Mouse (Mus musculus): Measurements from ENCODE around the gene 4930564D02Rik. TPM values are rescaled to one million over a fixed set of nuclear protein-coding genes. Genes with fewer than 3 reads are reported as not detected.

The 4930564D02Rik gene
- not detected in 2 replicates for polyA plus RNA-seq (2015; fragmentation: Nextera tagmentation; extraction: Ambion mirVana)

- 73% methylated on average over 10 of the region's 10 CpGs for WGBS
- Histone ChIP-seq H3K4me2 (ENCODE audit: low read depth, low read length) (no peak within 1 kb of the TSS), H3K9me3 (ENCODE audit: control insufficient read depth, low read length) (no peaks in the 10 kb centered on the region), H3K27me3 (replicated peaks; ENCODE audit: control insufficient read depth, insufficient read depth, low read length) (no peaks in the 10 kb centered on the region), H3K4me3 (ENCODE audit: low read length) (no peak within 1 kb of the TSS), H3K27ac (ENCODE audit: low read length) (no peak within 1 kb of the TSS), H3K9ac (ENCODE audit: low read depth, low read length) (no peak within 1 kb of the TSS), H3K36me3 (ENCODE audit: control insufficient read depth, insufficient read depth, low read length) (no peaks in the 10 kb centered on the region), H3K4me1 (ENCODE audit: control insufficient read depth, insufficient read depth, low read length) (no peaks in the 10 kb centered on the region)
- ATAC-seq = no peak
Measured at GRCm38 (mm10) chr3:105066544-105066943, at the start of gene 4930564D02Rik. Gene 4930564D02Rik, plus strand, starts transcription at chr3:105066844.

GRCm38 (mm10) chr3:105017314-105017713, 49.3 kb upstream of the 4930564D02Rik start:
- H3K27me3 ChIP-seq (replicated peaks; ENCODE audit: control insufficient read depth, insufficient read depth, low read length) = no peaks in the 10 kb centered on the region
- no peaks in the 10 kb centered on the region for H3K36me3 ChIP-seq (ENCODE audit: control insufficient read depth, insufficient read depth, low read length)
- no peak for ATAC-seq
- no peak overlapping the region for H3K27ac ChIP-seq (ENCODE audit: low read length)
- H3K4me3 ChIP-seq (ENCODE audit: low read length) = no peak overlapping the region
- H3K4me1 ChIP-seq (ENCODE audit: control insufficient read depth, insufficient read depth, low read length) = peaks cover 7% of the 10 kb centered on the region
- WGBS = 77% methylated on average over 8 of the region's 8 CpGs
- no peak overlapping the region for H3K9ac ChIP-seq (ENCODE audit: low read depth, low read length)
- no peaks in the 10 kb centered on the region for H3K9me3 ChIP-seq (ENCODE audit: control insufficient read depth, low read length)
- H3K4me2 ChIP-seq (ENCODE audit: low read depth, low read length) = no peak overlapping the region

GRCm38 (mm10) chr3:105018085-105018782, 48.4 kb upstream of the 4930564D02Rik start:
- ATAC-seq = peak; percentile 15; the same call in 1 of the 2 replicates
- peaks cover 7% of the 10 kb centered on the region for H3K4me1 ChIP-seq (ENCODE audit: control insufficient read depth, insufficient read depth, low read length)
- H3K9ac ChIP-seq (ENCODE audit: low read depth, low read length) = no peak overlapping the region
- no peak overlapping the region for H3K4me2 ChIP-seq (ENCODE audit: low read depth, low read length)
- peak overlapping the region; percentile 53 for H3K27ac ChIP-seq (ENCODE audit: low read length)
- no peaks in the 10 kb centered on the region for H3K27me3 ChIP-seq (replicated peaks; ENCODE audit: control insufficient read depth, insufficient read depth, low read length)
- H3K4me3 ChIP-seq (ENCODE audit: low read length) = no peak overlapping the region
- no peaks in the 10 kb centered on the region for H3K36me3 ChIP-seq (ENCODE audit: control insufficient read depth, insufficient read depth, low read length)
- no peaks in the 10 kb centered on the region for H3K9me3 ChIP-seq (ENCODE audit: control insufficient read depth, low read length)
- WGBS = 75% methylated on average over 10 of the region's 10 CpGs

DNA sequence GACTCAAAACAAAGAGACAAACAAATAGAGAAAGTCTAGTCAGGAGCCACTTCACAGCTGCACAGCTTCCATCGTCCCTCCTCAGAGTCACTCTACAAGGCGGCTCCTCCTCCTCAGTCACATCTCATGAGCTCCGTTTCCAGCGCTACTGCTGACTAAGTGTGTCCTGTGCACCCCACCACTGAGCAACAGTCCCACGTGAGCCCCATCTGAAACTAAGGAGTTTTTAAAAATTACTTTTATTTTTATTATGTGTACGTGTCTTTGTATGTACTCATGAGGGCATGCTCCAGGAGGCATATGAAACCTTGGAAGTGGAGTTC, 47.9 kb upstream of the 4930564D02Rik start:
- H3K9ac ChIP-seq (ENCODE audit: low read depth, low read length) = no peak overlapping the region
- H3K9me3 ChIP-seq (ENCODE audit: control insufficient read depth, low read length) = no peaks in the 10 kb centered on the region
- no peaks in the 10 kb centered on the region for H3K27me3 ChIP-seq (replicated peaks; ENCODE audit: control insufficient read depth, insufficient read depth, low read length)
- peaks cover 7% of the 10 kb centered on the region for H3K4me1 ChIP-seq (ENCODE audit: control insufficient read depth, insufficient read depth, low read length)
- WGBS = 87% methylated on average over 6 of the region's 6 CpGs
- no peaks in the 10 kb centered on the region for H3K36me3 ChIP-seq (ENCODE audit: control insufficient read depth, insufficient read depth, low read length)
- peak overlapping the region; percentile 53 for H3K27ac ChIP-seq (ENCODE audit: low read length)
- no peak overlapping the region for H3K4me3 ChIP-seq (ENCODE audit: low read length)
- H3K4me2 ChIP-seq (ENCODE audit: low read depth, low read length) = no peak overlapping the region
- no peak for ATAC-seq

DNA sequence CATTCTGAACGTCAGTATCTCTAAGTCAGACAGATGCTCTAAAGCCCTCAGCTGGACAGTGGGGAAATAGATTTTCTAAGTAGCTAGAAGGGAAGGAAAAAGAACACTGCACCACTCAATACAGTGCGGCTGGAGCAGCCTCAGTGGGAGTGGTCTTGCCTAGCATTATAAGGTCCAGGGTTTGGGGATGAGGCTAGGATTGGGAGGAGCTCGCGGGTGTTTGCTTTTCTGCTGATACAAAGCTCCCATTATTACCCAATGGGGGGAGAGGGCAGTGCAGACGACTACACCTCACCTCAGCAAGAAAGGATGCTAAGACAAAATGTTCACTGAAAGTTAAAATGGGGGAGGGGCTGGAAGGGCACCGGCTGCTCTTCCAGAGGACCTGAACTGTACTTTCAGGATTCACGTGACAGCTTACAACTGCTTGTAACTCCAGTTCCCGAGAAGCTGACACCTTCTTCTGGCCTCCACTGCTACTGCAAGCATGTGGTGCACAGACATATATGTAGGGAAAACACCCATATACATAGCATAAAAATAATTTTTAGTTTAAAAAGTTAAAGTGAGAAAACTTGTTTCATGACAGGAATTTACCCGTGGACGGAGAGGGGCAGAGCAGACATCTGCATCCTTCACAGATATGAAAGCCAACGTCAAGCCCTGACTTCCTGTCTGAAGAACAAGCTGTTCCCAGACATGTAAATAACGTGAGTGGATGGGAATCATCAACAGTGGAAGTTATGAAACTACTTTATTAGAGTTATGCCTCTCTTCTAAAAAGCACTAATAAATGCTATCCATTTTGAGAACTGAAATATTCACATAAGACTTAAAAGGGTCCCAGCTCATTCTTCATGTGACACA, 46.6 kb upstream of the 4930564D02Rik start:
- H3K9ac ChIP-seq (ENCODE audit: low read depth, low read length) = no peak overlapping the region
- no peaks in the 10 kb centered on the region for H3K27me3 ChIP-seq (replicated peaks; ENCODE audit: control insufficient read depth, insufficient read depth, low read length)
- 28% methylated on average over 12 of the region's 12 CpGs for WGBS
- H3K4me3 ChIP-seq (ENCODE audit: low read length) = no peak overlapping the region
- peak; percentile 49 for ATAC-seq
- H3K27ac ChIP-seq (ENCODE audit: low read length) = peak overlapping the region; percentile 63
- 0 out of 2 replicates have a peak overlapping the region, but pooled peaks have one; percentile 24 for H3K4me2 ChIP-seq (ENCODE audit: low read depth, low read length)
- H3K9me3 ChIP-seq (ENCODE audit: control insufficient read depth, low read length) = no peaks in the 10 kb centered on the region
- no peaks in the 10 kb centered on the region for H3K36me3 ChIP-seq (ENCODE audit: control insufficient read depth, insufficient read depth, low read length)
- peaks cover 7% of the 10 kb centered on the region for H3K4me1 ChIP-seq (ENCODE audit: control insufficient read depth, insufficient read depth, low read length)

GRCm38 (mm10) chr3:105023371-105024005, 43.2 kb upstream of the 4930564D02Rik start:
- no peak overlapping the region for H3K9ac ChIP-seq (ENCODE audit: low read depth, low read length)
- H3K4me3 ChIP-seq (ENCODE audit: low read length) = no peak overlapping the region
- no peaks in the 10 kb centered on the region; the same call in 1 of the 2 replicates for H3K36me3 ChIP-seq (ENCODE audit: control insufficient read depth, insufficient read depth, low read length)
- no peak overlapping the region for H3K4me2 ChIP-seq (ENCODE audit: low read depth, low read length)
- ATAC-seq = no peak
- 76% methylated on average over 10 of the region's 10 CpGs for WGBS
- H3K27me3 ChIP-seq (replicated peaks; ENCODE audit: control insufficient read depth, insufficient read depth, low read length) = no peaks in the 10 kb centered on the region
- peaks cover 7% of the 10 kb centered on the region for H3K4me1 ChIP-seq (ENCODE audit: control insufficient read depth, insufficient read depth, low read length)
- no peaks in the 10 kb centered on the region for H3K9me3 ChIP-seq (ENCODE audit: control insufficient read depth, low read length)
- H3K27ac ChIP-seq (ENCODE audit: low read length) = peak overlapping the region; percentile 63; the same call in 1 of the 2 replicates

- peak overlapping the region; percentile 29; the same call in 1 of the 2 replicates for H3K27ac ChIP-seq (ENCODE audit: low read length)
- peaks cover 14% of the 10 kb centered on the region for H3K36me3 ChIP-seq (ENCODE audit: control insufficient read depth, insufficient read depth, low read length)
- peaks cover 13% of the 10 kb centered on the region for H3K4me1 ChIP-seq (ENCODE audit: control insufficient read depth, insufficient read depth, low read length)
- 80% methylated on average over 10 of the region's 10 CpGs for WGBS
- H3K9me3 ChIP-seq (ENCODE audit: control insufficient read depth, low read length) = no peaks in the 10 kb centered on the region
- no peak overlapping the region for H3K9ac ChIP-seq (ENCODE audit: low read depth, low read length)
- no peak overlapping the region for H3K4me2 ChIP-seq (ENCODE audit: low read depth, low read length)
- no peaks in the 10 kb centered on the region for H3K27me3 ChIP-seq (replicated peaks; ENCODE audit: control insufficient read depth, insufficient read depth, low read length)
- H3K4me3 ChIP-seq (ENCODE audit: low read length) = no peak overlapping the region
- no peak for ATAC-seq
Measured at GRCm38 (mm10) chr3:105036281-105036847, 30.3 kb upstream of the 4930564D02Rik start.

DNA sequence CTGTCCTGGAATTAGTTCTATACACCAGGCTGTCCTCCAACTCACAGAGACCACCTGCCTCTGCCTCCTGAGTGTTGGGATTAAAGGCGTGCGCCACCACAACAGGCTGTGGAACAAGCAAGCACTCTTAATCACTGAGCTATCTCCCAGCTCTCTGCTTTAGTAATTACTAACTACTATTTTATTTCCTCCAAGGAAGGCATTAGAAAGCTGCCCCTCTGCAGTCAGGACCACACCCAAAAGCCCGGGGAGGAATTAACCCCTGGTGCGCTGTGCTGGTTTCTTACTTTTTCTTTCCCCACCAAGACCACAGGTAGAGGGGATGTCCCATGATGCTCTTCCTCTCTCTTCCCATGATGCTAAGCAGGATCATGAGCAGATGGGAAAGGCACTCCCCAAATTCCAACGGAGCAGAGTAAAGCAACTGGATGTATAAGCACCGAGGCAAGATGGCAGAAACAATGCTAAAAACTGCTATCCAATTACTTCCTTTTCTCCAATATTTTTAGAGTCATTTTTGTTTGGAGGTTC, 29.3 kb upstream of the 4930564D02Rik start:
- H3K9ac ChIP-seq (ENCODE audit: low read depth, low read length) = no peak overlapping the region
- no peak overlapping the region for H3K4me2 ChIP-seq (ENCODE audit: low read depth, low read length)
- no peak for ATAC-seq
- peaks cover 20% of the 10 kb centered on the region for H3K4me1 ChIP-seq (ENCODE audit: control insufficient read depth, insufficient read depth, low read length)
- no peaks in the 10 kb centered on the region for H3K27me3 ChIP-seq (replicated peaks; ENCODE audit: control insufficient read depth, insufficient read depth, low read length)
- H3K9me3 ChIP-seq (ENCODE audit: control insufficient read depth, low read length) = no peaks in the 10 kb centered on the region
- no peak overlapping the region for H3K27ac ChIP-seq (ENCODE audit: low read length)
- peaks cover 14% of the 10 kb centered on the region for H3K36me3 ChIP-seq (ENCODE audit: control insufficient read depth, insufficient read depth, low read length)
- H3K4me3 ChIP-seq (ENCODE audit: low read length) = no peak overlapping the region
- WGBS = 75% methylated on average over 6 of the region's 6 CpGs

GRCm38 (mm10) chr3:105040002-105040401, 26.6 kb upstream of the 4930564D02Rik start:
- no peak overlapping the region for H3K4me2 ChIP-seq (ENCODE audit: low read depth, low read length)
- no peak for ATAC-seq
- 60% methylated on average over 8 of the region's 8 CpGs for WGBS

More at GRCm38 (mm10) chr3:105040002-105040401, 26.6 kb upstream of the 4930564D02Rik start:
- H3K4me3 ChIP-seq (ENCODE audit: low read length) = no peak overlapping the region
- no peak overlapping the region for H3K9ac ChIP-seq (ENCODE audit: low read depth, low read length)
- H3K27me3 ChIP-seq (replicated peaks; ENCODE audit: control insufficient read depth, insufficient read depth, low read length) = no peaks in the 10 kb centered on the region
- no peaks in the 10 kb centered on the region for H3K9me3 ChIP-seq (ENCODE audit: control insufficient read depth, low read length)
- H3K4me1 ChIP-seq (ENCODE audit: control insufficient read depth, insufficient read depth, low read length) = peaks cover 26% of the 10 kb centered on the region
- H3K36me3 ChIP-seq (ENCODE audit: control insufficient read depth, insufficient read depth, low read length) = peaks cover 5% of the 10 kb centered on the region; the same call in 1 of the 2 replicates
- H3K27ac ChIP-seq (ENCODE audit: low read length) = no peak overlapping the region

Data from intestine, embryonic 16.5 days (tissue).